Mouse (Mus musculus): ENCODE measurements around the gene Tstd2. TPM values are rescaled to one million over a fixed set of nuclear protein-coding genes. Genes with fewer than 3 reads are reported as not detected.
A peak's percentile ranks its signal among the peaks of the same experiment; 100 is the strongest.

Tstd2 gene
- polyA plus RNA-seq, 1 experiment from 2014 or later, result 26.8 TPM

- Histone ChIP-seq H3K4me3 (no peak overlapping the region), H3K9ac (no peak overlapping the region), H3K9me3 (no peaks in the 10 kb centered on the region), H3K4me2 (no peak overlapping the region), H3K27ac (replicated peaks) (no peak overlapping the region), H3K4me1 (peaks cover 36% of the 10 kb centered on the region), H3K27me3 (replicated peaks) (no peaks in the 10 kb centered on the region), H3K36me3 (peaks cover 99% of the 10 kb centered on the region)
- no peak for ATAC-seq (ENCODE audit: extremely low read depth, insufficient number of reproducible peaks, low FRiP score, low TSS enrichment)
- 85% methylated on average over 3 of the region's 3 CpGs for WGBS
These were observed 42.7 kb downstream of the Tstd2 start for GRCm38 (mm10) chr4:46095826-46096159.

GRCm38 (mm10) chr4:46094916-46095825, 43.3 kb downstream of the Tstd2 start:
- 65% methylated on average over 15 of the region's 15 CpGs for WGBS
- no peak overlapping the region for H3K9ac ChIP-seq
- ATAC-seq (ENCODE audit: extremely low read depth, insufficient number of reproducible peaks, low FRiP score, low TSS enrichment), result no peak
- H3K4me2 ChIP-seq, result no peak overlapping the region
- peaks cover 100% of the 10 kb centered on the region for H3K36me3 ChIP-seq
- H3K27me3 ChIP-seq (replicated peaks), result no peaks in the 10 kb centered on the region
- no peak overlapping the region for H3K27ac ChIP-seq (replicated peaks)
- H3K4me3 ChIP-seq, result no peak overlapping the region
- no peaks in the 10 kb centered on the region for H3K9me3 ChIP-seq
- peaks cover 30% of the 10 kb centered on the region for H3K4me1 ChIP-seq

- H3K9me3 ChIP-seq, result no peaks in the 10 kb centered on the region
- no peak overlapping the region for H3K27ac ChIP-seq (replicated peaks)
- peaks cover 90% of the 10 kb centered on the region for H3K36me3 ChIP-seq
- H3K9ac ChIP-seq, result no peak overlapping the region
- no peak overlapping the region for H3K4me3 ChIP-seq
- WGBS, result 84% methylated on average over 5 of the region's 5 CpGs
- no peak; the same call in 1 of the 2 replicates for ATAC-seq (ENCODE audit: extremely low read depth, insufficient number of reproducible peaks, low FRiP score, low TSS enrichment)
- H3K4me2 ChIP-seq, result no peak overlapping the region
- H3K27me3 ChIP-seq (replicated peaks), result no peaks in the 10 kb centered on the region
- H3K4me1 ChIP-seq, result peaks cover 22% of the 10 kb centered on the region
These were observed 45.9 kb downstream of the Tstd2 start for GRCm38 (mm10) chr4:46092429-46093076.

- Histone ChIP-seq H3K4me3 (no peak overlapping the region), H3K27ac (replicated peaks) (no peak overlapping the region), H3K9ac (no peak overlapping the region), H3K4me2 (no peak overlapping the region), H3K9me3 (no peaks in the 10 kb centered on the region), H3K36me3 (peaks cover 89% of the 10 kb centered on the region), H3K27me3 (replicated peaks) (no peaks in the 10 kb centered on the region), H3K4me1 (peaks cover 38% of the 10 kb centered on the region)
- WGBS, result 92% methylated on average over 14 of the region's 14 CpGs
- no peak for ATAC-seq (ENCODE audit: extremely low read depth, insufficient number of reproducible peaks, low FRiP score, low TSS enrichment)
These were observed 48.9 kb downstream of the Tstd2 start for GRCm38 (mm10) chr4:46089524-46090125.

GRCm38 (mm10) chr4:46087852-46088251, 50.6 kb downstream of the Tstd2 start:
- Histone ChIP-seq H3K9ac (no peak overlapping the region), H3K27ac (replicated peaks) (peak overlapping the region; percentile 84), H3K9me3 (no peaks in the 10 kb centered on the region), H3K36me3 (peaks cover 88% of the 10 kb centered on the region), H3K27me3 (replicated peaks) (no peaks in the 10 kb centered on the region), H3K4me3 (no peak overlapping the region), H3K4me1 (peaks cover 48% of the 10 kb centered on the region), H3K4me2 (no peak overlapping the region)
- no peak for ATAC-seq (ENCODE audit: extremely low read depth, insufficient number of reproducible peaks, low FRiP score, low TSS enrichment)
- 12% methylated on average over 5 of the region's 5 CpGs for WGBS

- peak overlapping the region; percentile 66 for H3K9ac ChIP-seq
- H3K4me3 ChIP-seq, result no peak overlapping the region
- no peaks in the 10 kb centered on the region for H3K9me3 ChIP-seq
- peaks cover 83% of the 10 kb centered on the region for H3K36me3 ChIP-seq
- H3K4me1 ChIP-seq, result peaks cover 48% of the 10 kb centered on the region
- H3K4me2 ChIP-seq, result no peak overlapping the region
- ATAC-seq (ENCODE audit: extremely low read depth, insufficient number of reproducible peaks, low FRiP score, low TSS enrichment), result no peak
- H3K27ac ChIP-seq (replicated peaks), result peak overlapping the region; percentile 84
- H3K27me3 ChIP-seq (replicated peaks), result no peaks in the 10 kb centered on the region
- WGBS, result 58% methylated on average over 7 of the region's 7 CpGs
These were observed 51.1 kb downstream of the Tstd2 start for GRCm38 (mm10) chr4:46087427-46087771.

- H3K9ac ChIP-seq, result peak overlapping the region; percentile 66
- H3K4me1 ChIP-seq, result peaks cover 48% of the 10 kb centered on the region
- no peak for ATAC-seq (ENCODE audit: extremely low read depth, insufficient number of reproducible peaks, low FRiP score, low TSS enrichment)
- H3K36me3 ChIP-seq, result peaks cover 78% of the 10 kb centered on the region
- H3K9me3 ChIP-seq, result no peaks in the 10 kb centered on the region
- no peak overlapping the region for H3K4me3 ChIP-seq
- peak overlapping the region; percentile 84 for H3K27ac ChIP-seq (replicated peaks)
- H3K4me2 ChIP-seq, result no peak overlapping the region
- WGBS, result 70% methylated on average over 18 of the region's 18 CpGs
- H3K27me3 ChIP-seq (replicated peaks), result no peaks in the 10 kb centered on the region
These were observed 51.6 kb downstream of the Tstd2 start for GRCm38 (mm10) chr4:46086718-46087426.

GRCm38 (mm10) chr4:46085223-46085811, 53.2 kb downstream of the Tstd2 start:
- peaks cover 67% of the 10 kb centered on the region for H3K36me3 ChIP-seq
- no peak overlapping the region for H3K9ac ChIP-seq
- peak overlapping the region; percentile 13 for H3K27ac ChIP-seq (replicated peaks)
- H3K4me2 ChIP-seq, result no peak overlapping the region
- H3K4me3 ChIP-seq, result no peak overlapping the region
- ATAC-seq (ENCODE audit: extremely low read depth, insufficient number of reproducible peaks, low FRiP score, low TSS enrichment), result no peak
- H3K4me1 ChIP-seq, result peaks cover 56% of the 10 kb centered on the region
- H3K27me3 ChIP-seq (replicated peaks), result no peaks in the 10 kb centered on the region
- WGBS, result 51% methylated on average over 9 of the region's 9 CpGs
- no peaks in the 10 kb centered on the region for H3K9me3 ChIP-seq

GRCm38 (mm10) chr4:46084416-46085172, 53.9 kb downstream of the Tstd2 start:
- Histone ChIP-seq H3K27me3 (replicated peaks) (no peaks in the 10 kb centered on the region), H3K9me3 (no peaks in the 10 kb centered on the region), H3K4me3 (no peak overlapping the region), H3K9ac (peak overlapping the region; percentile 50), H3K4me2 (no peak overlapping the region), H3K27ac (replicated peaks) (peak overlapping the region; percentile 13), H3K36me3 (peaks cover 67% of the 10 kb centered on the region), H3K4me1 (peaks cover 56% of the 10 kb centered on the region)
- ATAC-seq (ENCODE audit: extremely low read depth, insufficient number of reproducible peaks, low FRiP score, low TSS enrichment), result no peak
- WGBS, result 74% methylated on average over 9 of the region's 9 CpGs

- H3K4me1 ChIP-seq, result peaks cover 47% of the 10 kb centered on the region
- no peak overlapping the region for H3K9ac ChIP-seq
- ATAC-seq (ENCODE audit: extremely low read depth, insufficient number of reproducible peaks, low FRiP score, low TSS enrichment), result no peak
- H3K36me3 ChIP-seq, result peaks cover 77% of the 10 kb centered on the region
- H3K9me3 ChIP-seq, result no peaks in the 10 kb centered on the region
- no peak overlapping the region for H3K4me3 ChIP-seq
- H3K27me3 ChIP-seq (replicated peaks), result no peaks in the 10 kb centered on the region
- WGBS, result 79% methylated on average over 11 of the region's 11 CpGs
- no peak overlapping the region for H3K4me2 ChIP-seq
- H3K27ac ChIP-seq (replicated peaks), result no peak overlapping the region
These were observed 55.9 kb downstream of the Tstd2 start for GRCm38 (mm10) chr4:46082555-46082954.
